Mouse (Mus musculus): Measurements from ENCODE around the gene Ndufb7.
"Not testable (repeated sequence)": the region's sequence is repeated elsewhere in the genome, so short reads cannot be mapped to it uniquely, and the experiment has no call there.

Ndufb7 gene

DNA sequence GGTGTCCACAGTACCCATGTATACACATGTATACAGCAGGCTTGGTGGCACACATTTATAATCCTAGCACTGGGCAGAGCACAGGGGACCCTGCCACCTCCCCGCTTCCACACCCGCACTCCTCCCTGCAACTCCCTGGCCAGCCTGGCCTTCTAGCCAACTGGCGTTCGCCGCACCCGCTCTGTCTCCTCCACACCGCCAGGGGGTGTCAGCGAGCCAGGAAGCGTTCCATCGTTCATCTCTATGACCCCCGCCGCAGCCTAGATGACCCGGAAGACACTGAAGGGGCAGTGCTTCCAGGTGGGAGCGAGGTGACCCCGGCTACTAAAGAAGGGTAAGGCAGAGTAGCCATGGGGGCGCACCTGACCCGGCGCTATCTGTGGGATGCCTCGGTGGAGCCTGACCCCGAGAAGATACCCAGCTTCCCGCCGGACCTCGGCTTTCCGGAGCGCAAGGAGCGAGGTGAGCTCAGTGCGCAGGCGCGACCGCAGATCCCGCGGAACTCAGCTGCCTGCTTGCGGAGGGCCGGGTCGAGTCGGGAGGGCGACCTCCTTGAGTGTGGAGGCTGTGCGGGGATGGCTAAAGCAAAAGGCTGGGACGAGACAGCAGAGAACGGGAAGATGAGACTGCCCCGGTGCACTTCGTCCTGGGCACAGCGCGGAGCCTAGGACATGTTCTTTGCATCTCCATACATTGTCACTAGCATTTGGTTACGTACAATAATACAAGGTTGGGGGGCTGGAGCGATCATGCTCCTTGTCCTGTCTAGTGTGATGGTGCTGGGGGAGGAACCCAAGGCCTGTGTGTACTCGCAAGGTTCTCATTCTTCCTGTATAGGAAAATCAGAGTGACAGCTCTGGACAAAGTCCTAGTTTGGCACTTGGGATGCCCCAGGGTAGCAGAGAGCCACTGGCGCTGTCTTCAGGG lies at the start of gene Ndufb7:
Ndufb7 (plus strand) TSS at position 203 of the 927 bp plus-strand sequence.
- DNase-seq (ENCODE audit: extremely low read depth, insufficient read length, low spot score), result peak; percentile 91

DNA sequence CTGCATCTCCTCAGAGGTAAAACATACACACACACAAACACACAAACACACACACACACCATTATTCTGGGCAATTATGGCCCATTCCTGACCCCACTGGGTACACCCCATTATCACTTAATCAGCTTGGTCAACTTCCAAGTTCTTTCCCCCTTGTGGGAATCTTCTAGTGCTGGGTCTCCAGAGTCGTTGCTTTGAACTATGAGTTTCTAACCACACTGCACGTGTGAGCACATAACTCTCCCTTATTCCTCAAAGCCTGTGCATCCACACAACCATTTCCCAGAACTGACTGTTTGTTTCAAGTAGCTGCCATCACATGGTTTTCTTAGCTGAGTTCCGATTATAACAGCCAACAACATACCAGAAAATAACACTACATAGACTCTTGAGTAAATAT lies 46.0 kb upstream of the Ndufb7 start:
- DNase-seq (ENCODE audit: extremely low read depth, insufficient read length, low spot score), result no peak

DNA sequence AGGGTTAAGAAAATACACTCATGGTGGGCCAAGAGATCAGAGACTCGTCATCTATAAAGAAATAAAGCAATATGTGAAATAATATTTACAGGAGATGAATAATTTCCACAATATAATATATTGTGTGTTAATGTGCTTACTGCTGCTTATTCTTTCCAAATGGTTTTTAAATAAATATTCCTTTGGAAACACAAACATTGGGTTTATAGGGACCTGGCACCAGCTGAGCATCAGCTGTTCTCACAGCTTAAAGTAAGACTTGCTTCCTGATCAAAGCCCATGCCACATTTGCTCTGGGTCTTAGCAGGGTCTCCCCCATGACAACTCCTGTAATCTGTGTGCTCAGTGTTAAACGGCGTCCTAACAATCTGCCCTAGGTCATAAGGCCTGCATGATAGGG lies 45.6 kb upstream of the Ndufb7 start:
- not testable (repeated sequence) for DNase-seq (ENCODE audit: extremely low read depth, insufficient read length, low spot score)

DNA sequence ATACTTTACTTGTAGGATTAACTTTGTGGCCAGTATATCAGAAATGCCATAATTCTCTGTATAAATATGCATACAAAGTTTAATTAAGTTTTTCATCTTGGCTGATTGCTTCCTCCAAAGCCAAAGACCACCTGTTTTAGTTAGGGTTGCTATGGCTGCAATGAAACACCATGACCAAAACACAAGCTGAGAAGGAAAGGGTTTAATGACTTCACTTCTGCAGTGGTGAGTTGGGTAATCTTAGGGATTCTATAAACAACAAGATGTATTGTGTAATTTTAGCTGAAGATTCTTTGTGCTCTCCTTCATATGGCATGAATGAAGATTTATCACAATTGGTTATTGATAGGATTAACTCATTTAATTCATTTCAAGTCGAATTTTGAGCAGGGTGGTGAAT lies 45.2 kb upstream of the Ndufb7 start:
- DNase-seq (ENCODE audit: extremely low read depth, insufficient read length, low spot score), result no peak

DNA sequence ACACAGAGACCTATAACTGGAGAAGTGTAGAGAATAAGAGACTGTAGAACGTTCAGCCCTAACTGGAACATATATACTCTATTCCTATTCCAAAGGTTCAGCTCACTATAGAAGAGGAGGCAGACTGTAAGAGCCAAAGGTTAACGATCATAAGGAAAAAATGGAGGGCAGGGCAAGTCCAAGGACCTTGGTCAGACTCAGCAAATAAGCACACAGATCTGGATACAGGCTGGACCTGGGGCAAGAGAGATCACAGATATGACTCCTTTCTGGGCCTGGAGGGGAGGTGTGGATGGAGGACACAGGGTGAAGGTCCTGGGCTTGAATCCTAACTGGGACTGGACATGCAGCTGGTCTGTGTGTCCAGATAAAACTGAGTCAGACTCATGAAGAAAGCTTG lies 31.7 kb upstream of the Ndufb7 start:
- no peak for DNase-seq (ENCODE audit: extremely low read depth, insufficient read length, low spot score)

DNA sequence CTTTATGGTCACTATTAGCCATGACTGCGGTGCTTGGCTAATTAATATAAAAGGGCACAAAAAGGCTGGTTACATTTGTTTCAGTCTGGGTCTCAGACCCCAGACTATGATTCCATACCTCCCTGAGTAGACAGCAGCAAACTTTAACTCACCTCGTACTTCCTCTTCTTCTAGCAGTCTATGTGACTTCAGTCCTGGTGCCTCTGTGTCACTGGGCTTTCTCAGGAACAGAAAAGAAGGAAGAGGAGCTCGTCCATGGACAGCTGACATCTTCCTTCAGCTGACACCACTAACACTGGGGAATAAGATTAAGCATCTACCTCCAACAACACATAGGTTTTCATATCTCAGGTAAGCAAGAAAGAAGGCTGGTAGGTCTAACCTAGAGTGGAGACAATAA lies 30.7 kb upstream of the Ndufb7 start, which contains the start of gene Olfr370:
Olfr370 (plus strand) TSS at position 45 of the 400 bp plus-strand sequence.
- DNase-seq (ENCODE audit: extremely low read depth, insufficient read length, low spot score), result no peak

DNA sequence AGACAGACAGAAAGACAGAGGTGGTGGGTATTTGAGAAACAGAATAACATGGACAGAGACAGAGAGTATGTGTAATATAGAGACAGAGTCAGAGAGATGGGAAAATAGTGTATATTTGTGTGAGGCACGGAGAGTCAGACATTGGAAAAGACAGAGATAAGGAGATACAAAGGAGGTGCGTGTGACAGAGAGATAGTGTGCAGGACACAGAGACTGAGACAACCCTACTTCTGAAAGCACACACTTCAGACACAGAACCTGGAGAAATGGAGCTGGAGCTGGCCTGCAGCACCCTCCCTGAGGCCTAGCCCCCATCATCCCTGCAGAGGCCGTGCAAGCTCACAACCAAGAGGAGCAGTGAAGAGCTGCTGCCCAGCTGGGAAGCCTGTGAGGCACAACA lies 3.8 kb upstream of the Ndufb7 start:
- DNase-seq (ENCODE audit: extremely low read depth, insufficient read length, low spot score), result no peak

DNA sequence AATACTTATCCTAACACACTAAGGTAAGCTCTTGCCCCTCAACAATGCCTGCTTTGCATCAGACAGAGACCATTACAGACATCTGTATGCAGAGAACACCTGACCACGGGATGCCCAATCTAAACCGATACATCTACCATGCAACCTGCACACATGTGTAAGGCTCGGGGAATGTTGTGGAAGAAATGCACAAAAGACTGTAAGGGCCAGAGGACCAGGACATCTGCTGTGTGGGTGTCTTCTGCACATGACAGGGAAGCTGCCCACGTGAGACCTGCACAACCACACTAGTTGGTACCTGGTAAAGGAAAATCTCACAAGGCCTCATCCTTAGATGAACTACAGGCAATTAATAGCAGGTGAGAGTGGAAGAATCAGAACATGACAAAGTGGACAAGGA lies 3.2 kb upstream of the Ndufb7 start:
- no peak for DNase-seq (ENCODE audit: extremely low read depth, insufficient read length, low spot score)

DNA sequence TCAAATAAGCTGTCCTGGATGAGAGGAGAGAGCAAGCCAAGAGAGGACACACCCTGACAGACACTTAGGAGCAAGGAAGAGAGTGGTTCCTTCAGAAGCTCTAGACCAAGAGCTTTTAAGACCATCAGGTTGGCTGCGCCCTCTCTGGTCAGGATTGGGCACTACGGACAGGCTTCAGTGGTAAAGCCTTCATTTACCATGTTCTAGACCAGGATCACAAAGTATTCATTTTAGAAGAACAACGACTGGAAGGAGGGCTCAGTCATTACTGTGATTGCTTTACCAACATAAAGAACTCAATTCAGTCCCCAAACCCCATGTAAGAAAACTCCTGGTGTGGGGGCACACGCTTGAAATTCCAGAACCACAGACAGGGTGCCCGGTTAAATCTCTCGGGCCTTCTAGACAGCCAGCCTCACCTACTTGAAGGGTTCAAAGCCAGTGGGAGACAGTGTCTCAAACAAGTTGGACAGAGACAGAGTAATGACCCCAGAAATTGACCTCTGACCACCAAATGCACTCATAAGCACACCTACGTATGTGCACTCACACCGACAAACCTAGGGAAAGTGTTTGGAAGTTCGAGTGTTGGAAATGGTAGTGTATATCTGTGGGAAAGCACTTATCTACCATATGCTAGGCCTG lies 618 bp upstream of the Ndufb7 start:
- no peak for DNase-seq (ENCODE audit: extremely low read depth, insufficient read length, low spot score)

DNA sequence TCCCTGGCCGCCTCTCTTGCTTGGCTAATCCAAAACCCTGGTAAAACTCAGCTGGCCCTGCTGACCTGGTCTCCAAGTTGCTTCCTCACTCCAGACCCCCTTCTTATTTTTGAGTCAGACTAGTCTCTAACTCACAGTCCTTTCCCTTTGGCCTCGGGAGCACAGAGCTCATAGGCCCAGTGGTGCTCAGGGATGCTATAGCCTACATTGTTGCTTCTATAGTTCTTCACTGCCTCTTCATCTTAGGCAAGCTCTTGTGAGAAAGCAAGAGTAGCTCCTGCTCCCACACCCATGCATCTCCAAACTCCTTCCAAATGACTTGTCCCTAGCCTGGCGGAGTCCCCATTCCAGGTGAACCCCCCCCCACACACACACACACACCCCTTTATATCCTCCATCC lies 1.2 kb downstream of the Ndufb7 start:
- DNase-seq (ENCODE audit: extremely low read depth, insufficient read length, low spot score), result no peak

DNA sequence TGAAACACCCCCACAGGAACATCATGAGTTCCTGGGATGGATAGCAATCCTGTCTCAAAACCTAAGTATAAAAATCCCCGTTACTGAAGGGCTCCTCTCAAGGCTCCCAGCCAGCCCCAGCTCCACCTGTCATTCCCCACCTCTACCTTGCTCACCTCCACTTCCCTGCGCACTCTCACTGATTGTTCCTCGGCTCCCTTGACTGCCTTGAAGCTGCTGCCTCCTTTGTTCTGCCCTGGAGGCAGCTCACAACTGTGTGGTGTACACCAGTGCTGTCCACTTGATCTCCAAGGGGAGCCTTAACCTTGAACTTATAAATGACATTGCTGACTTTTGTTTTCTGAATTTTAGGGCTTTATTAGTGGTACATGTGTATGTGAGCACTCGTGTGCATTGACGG lies 1.7 kb downstream of the Ndufb7 start:
- DNase-seq (ENCODE audit: extremely low read depth, insufficient read length, low spot score), result no peak

DNA sequence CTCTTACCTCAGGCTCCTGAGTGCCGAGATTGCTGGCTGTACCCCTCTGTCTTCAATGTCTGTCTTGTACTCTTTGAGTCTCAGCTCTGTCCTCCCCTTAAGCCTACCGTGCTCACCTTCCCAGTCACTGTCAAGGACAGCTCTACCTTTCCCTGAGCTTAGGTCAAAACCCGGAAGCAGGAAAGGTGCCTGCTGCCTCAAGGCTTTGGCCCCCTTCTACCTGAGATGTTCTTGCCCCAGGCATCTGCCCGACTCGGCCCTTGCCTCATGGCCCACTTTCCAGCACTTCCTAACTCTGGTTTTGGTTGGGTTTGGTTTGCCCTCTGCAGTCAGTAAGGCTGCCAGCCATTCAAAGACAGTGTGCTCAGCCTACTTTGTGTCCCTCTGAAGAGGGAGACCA lies 2.3 kb downstream of the Ndufb7 start:
- DNase-seq (ENCODE audit: extremely low read depth, insufficient read length, low spot score), result no peak

DNA sequence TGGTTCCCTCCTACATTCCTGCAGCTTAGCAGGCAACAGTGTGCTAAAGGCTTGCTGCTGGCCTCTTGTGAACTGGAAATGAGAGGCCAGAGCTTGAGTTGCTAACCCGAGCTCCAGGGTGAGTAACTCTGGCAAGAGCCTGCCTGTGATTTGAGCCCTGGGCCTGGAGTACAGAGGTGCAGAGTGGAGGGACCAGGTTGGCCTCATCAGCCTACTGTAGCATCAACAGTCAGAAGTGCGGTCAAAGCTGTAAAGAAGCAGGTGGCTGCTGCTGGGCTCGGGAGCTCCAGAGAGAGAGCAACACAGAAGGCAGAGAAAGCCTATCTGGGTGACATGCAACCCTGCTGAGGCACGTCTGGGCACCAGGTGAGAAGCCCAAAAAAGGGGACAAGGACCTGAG lies 2.7 kb downstream of the Ndufb7 start:
- DNase-seq (ENCODE audit: extremely low read depth, insufficient read length, low spot score), result no peak

DNA sequence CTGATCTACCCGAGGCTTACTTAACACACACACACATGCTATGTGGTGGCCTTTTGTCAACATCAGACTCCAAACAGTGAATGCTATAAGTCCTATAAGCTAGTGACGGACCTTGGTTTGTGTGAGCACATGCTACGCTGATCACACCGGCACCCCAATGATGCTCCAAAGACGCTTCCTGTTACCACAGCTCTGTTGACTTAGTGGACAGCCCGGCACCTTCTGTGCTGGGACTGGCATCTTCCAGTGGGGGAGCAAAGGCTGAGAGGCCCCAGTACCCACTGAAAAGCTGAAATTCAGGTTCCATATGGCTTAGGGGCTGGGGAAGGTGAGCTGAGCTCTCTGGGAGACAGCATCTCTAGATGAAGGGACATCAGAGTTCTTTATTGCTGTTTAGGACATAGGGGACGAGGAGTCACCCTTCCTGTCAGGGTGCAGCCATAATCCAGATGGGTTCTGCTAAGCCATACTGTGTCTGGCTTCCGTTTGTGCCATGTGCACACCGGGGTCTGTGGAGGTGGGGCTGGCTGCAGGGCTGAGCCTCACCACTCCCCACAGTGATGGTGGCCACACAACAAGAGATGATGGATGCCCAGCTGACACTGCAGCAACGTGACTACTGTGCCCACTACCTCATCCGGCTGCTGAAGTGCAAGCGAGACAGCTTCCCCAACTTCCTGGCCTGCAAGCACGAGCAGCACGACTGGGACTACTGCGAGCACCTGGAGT lies 4.0 kb downstream of the Ndufb7 start:
- DNase-seq (ENCODE audit: extremely low read depth, insufficient read length, low spot score), result no peak

DNA sequence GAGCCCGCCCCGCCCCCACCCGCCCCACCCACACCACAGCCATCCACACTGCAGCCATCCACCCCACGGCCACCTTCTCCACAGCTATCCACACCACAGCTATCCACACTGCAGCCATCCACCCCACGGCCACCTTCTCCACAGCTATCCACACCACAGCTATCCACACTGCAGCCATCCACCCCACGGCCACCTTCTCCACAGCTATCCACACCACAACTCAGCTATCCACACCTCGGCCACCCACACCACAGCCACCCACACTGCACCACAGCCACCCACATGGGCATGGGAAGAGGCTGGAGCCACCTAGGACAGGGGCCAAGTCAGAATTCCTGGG lies 4.5 kb downstream of the Ndufb7 start:
- not testable (repeated sequence) for DNase-seq (ENCODE audit: extremely low read depth, insufficient read length, low spot score)

DNA sequence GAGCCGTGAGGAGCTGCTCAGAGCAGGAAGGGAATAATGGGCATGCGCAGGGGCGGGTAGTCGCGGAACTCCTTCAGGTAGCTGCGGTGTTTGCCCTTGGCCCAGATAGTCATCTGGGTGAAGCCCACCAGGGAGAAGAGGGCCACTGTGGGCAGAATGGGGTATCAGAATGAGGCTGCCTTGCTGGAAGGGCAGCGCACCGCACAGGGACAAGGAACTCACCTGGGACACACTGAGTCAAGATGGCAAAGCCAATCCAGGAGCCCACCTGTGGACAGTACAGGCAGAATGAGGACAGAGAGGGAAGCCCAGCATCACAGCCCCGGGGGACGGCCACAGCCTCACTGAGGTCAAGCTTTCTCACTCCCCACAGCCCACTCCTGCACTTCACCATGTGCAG lies 5.3 kb downstream of the Ndufb7 start:
- DNase-seq (ENCODE audit: extremely low read depth, insufficient read length, low spot score), result no peak

DNA sequence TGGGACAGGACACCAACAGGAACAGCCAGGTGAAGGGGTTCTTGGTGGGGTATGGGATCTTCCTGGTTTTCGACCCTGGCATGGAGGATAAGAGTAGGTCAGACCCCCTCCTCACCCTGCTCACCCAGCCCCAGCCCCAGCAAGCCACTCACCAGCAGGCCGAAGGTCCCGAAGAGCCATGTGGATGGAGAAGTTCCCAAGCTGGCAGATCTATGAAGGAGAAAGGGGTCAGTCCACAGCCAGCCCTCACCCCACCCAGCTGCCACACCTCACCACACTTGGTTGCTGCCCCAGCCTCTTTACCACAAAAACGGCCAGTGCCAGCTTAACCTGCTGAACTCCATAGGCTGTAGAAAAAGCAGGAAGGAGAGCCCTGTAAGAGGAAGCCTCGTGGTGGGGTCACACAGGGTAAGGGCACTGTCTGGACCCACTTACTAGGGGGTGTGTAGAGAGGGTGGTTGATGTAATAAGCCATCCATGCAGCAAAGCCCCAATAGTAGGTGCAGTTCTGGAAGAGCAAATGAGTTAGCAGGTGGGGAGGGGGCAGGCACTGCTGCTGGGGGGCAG lies 5.9 kb downstream of the Ndufb7 start:
- no peak for DNase-seq (ENCODE audit: extremely low read depth, insufficient read length, low spot score)

DNA sequence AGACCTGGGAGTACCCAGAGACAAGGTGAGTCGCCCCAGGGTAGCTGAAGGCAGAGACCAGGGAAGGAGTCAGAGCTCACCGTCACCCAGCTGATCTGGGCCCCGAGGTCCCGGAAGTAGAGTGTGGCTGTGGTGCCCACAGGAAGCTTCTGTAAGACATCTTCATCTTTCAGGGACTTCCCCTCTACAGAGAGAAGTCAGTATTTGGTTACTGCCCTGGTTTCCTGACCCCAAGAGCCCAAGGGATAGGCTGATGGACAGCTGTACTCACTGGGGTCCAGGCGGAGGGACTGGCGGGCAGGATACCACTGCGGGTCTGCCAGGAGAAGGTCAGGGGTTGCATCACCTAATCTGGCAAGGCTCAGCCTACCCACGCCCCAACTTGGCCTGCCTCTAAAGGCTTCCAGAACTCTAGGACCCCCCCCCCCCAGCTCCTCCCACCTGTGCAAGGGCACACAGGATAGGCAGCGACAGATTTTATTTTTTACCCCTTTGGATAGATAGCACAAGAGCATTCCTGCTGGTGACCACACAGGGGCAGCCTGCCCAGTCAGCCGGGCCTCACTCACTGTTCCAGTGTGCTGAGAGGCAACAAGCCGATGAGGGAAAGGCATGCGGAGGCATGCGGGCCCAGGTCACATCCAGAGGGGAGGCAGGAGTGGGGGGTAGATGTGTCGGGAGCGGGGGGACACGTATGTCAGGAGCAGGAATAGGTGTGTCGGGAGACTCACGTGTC lies 6.8 kb downstream of the Ndufb7 start:
- DNase-seq (ENCODE audit: extremely low read depth, insufficient read length, low spot score), result no peak

DNA sequence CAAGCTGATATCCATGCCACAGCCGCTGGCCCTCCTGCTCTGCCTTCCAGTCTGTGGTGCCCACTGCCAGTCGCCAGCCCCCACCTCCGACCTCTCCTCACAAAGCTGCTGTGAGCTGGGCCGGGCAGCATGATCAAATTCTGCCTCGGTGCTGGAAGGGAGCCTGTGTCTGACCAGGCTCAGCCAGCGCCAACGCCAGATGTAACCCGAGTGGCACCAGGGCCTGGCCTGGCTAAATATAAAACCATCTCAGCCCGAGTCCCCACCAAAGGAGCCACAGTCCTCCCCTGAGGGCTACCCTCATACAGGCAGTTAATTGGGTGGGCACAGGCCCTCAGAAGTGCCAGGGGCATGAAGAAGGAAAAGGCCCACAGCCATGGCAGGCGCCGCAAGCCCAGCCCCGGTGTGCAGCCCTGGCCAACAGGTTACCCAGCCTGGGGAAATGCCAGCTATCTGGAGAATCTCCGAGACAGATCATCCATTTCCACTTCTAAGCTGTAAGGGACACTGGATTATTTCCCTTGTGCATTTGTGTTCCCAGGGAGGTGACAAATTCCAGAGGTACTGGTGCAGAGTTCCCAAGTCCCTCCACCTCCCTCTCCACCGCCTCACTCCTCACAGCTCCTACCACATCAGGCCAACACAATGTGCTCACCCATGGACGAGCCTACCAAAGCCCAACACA lies 8.3 kb downstream of the Ndufb7 start:
- DNase-seq (ENCODE audit: extremely low read depth, insufficient read length, low spot score), result no peak
